Mouse (Mus musculus): Measurements from ENCODE around the gene Acsl5.

- TF ChIP-seq CTCF (IDR thresholded peaks at IDR 0.05; ENCODE audit: low read depth) = no peak
- TF ChIP-seq EP300 (optimal IDR thresholded peaks at IDR 0.05) = no peak
Measured at GRCm38 (mm10) chr19:55253570-55254441, 2.1 kb downstream of the Acsl5 start.
